ENCODE assay signal across 21 mouse cellular contexts in the genomic region with DNA sequence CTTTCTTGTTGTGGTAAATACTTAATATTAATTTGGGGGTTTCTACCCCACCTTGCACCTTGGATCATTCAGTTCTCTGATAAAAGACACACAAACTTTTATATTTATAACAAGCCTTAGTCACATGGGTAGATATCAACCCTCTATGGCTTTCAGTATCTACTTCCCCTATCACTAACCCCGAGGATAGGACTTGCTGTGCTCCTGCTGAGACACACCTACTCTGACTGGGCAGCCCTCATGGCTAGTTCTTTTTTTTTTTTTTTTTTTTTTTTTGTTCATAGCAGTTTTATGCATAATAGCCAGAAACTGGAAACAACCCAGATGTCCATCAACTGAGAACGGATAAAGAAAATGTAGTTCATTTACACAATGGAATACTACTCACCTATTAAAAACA.
DNase-seq lines count a peak whose midpoint lies in the region; ATAC-seq lines count a peak whose summit lies in the region.
"Had no signal": no experiment of that assay in that cellular context is flagged by ENCODE, and none has a peak within 500 bp of the region (broad histone marks: within the 10 kb centered on the region; RNA-seq: fewer than 3 reads in every experiment).

No protein-coding gene starts in this region.

- no peak overlapping the region for H3K4me3 ChIP-seq in forebrain, embryonic 13.5 days
- H3K4me3 ChIP-seq: heart, embryonic 13.5 days; limb, embryonic 13.5 days; midbrain, embryonic 15.5 days; neural tube, embryonic 15.5 days had no signal

- H3K9me3 ChIP-seq in forebrain, embryonic 13.5 days (replicated peaks), result no peaks in the 10 kb centered on the region
- H3K9me3 ChIP-seq: heart, embryonic 13.5 days; limb, embryonic 13.5 days; midbrain, embryonic 15.5 days; neural tube, embryonic 15.5 days had no signal

- DNase-seq in heart, adult 11 months, result peak; percentile 81
- no peak for DNase-seq in heart, adult 8-10 months (ENCODE audit: low spot score)
- DNase-seq in 416B (ENCODE audit: low read depth), result peak; percentile 54
- no peak for DNase-seq in thymus, adult 18-20 months
- no peak for DNase-seq in testis, postnatal 14 days (ENCODE audit: low spot score)
- DNase-seq: adrenal gland, adult 2 months; cerebellum, adult 8-10 months; layer of hippocampus, postnatal 36 days; lung, embryonic 14.5 days; lung, postnatal 4 days; right cerebral cortex, postnatal 25 days had no signal

- H3K4me2 ChIP-seq in forebrain, embryonic 13.5 days, result no peak overlapping the region
- H3K4me2 ChIP-seq: heart, embryonic 13.5 days; hindbrain, embryonic 14.5 days; limb, embryonic 13.5 days; lung, embryonic 14.5 days; midbrain, embryonic 15.5 days; neural tube, embryonic 15.5 days had no signal

- no peaks in the 10 kb centered on the region for H3K27me3 ChIP-seq in forebrain, embryonic 13.5 days
- H3K27me3 ChIP-seq: heart, embryonic 13.5 days; limb, embryonic 13.5 days; midbrain, embryonic 15.5 days; neural tube, embryonic 15.5 days had no signal

- peaks cover 8% of the 10 kb centered on the region; the same call in 1 of the 2 replicates for H3K4me1 ChIP-seq in forebrain, embryonic 13.5 days

- ATAC-seq in common myeloid progenitor, adult 5-6 weeks (replicated peaks; ENCODE audit: low read depth, poor library complexity, severe bottlenecking), result peak; percentile 93
- ATAC-seq in megakaryocyte, adult 5-6 weeks (ENCODE audit: poor library complexity, severe bottlenecking), result peak; percentile 97
- ATAC-seq in forebrain, embryonic 13.5 days, result no peak
- ATAC-seq: forebrain, embryonic 16.5 days had no signal

- H3K36me3 ChIP-seq in forebrain, embryonic 13.5 days (ENCODE audit: poor library complexity, severe bottlenecking), result no peaks in the 10 kb centered on the region
- H3K36me3 ChIP-seq: limb, embryonic 13.5 days; midbrain, embryonic 15.5 days; neural tube, embryonic 15.5 days had no signal

- no peak overlapping the region for H3K9ac ChIP-seq in forebrain, embryonic 13.5 days
- H3K9ac ChIP-seq: hindbrain, embryonic 14.5 days; limb, embryonic 13.5 days; lung, embryonic 14.5 days; midbrain, embryonic 15.5 days; neural tube, embryonic 15.5 days had no signal

- 70% methylated on average over 2 of the region's 2 CpGs for WGBS in forebrain, embryonic 13.5 days

- no peak overlapping the region for H3K27ac ChIP-seq in forebrain, embryonic 13.5 days
- H3K27ac ChIP-seq: hindbrain, embryonic 14.5 days; kidney, postnatal 0 days; limb, embryonic 13.5 days; midbrain, embryonic 15.5 days; neural tube, embryonic 15.5 days had no signal

Comparison
In these comparisons a context has a peak if more than half of its experiments do, and no peak if none do; other contexts are left out.
1. DNase-seq: peak in heart, adult 11 months (single experiment) and 416B (single experiment); none in heart, adult 8-10 months (single experiment), thymus, adult 18-20 months (0 of 2) and testis, postnatal 14 days (single experiment).